Mouse (Mus musculus) kidney, adult 9 months (tissue): ENCODE data around the gene Pld4.
"Not testable (repeated sequence)": the region's sequence is repeated elsewhere in the genome, so short reads cannot be mapped to it uniquely, and the experiment has no call there.

Experiments
- DNase-seq: peaks from one replicate; pipeline ENCODE4 v3.0.0; 2022

The Pld4 gene

DNA sequence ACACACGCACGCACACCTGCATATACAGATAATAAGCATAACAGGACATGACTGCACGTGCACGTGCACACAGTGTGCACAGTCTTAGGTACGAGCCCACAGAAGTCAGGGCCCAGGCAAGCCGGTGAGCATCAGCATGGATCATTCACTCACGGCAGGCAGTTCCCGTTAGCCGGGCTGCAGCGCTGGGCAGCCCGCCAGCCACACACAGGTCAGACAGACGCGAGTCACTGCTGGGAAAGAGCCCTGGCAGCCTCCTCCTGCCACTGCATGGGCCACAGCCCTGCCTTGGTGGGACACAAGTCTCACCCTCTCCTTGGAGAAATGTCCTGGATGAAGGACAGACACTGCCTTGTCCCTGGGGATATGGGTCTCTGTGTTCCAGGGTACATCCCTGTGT lies 43.6 kb downstream of the Pld4 start:
- DNase-seq, result no peak

DNA sequence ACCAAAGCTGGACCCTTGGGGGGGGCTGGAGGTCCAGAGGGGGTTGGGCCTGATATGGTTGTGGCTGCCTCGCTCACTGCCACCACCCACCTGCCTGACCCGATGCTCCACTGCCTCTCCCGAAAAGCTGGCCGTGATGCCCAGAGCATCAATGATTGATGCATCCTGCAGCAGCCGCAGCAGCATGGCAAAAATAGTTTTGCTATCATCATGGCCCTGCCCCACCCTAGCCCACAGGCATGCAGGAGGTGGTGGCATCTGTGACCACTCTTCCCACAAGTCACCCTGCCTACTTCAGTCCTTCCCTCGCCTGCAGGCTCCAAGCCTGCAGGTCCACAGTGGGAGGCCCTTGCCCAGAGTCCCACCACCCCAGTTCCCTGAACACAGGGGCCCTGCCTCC lies 45.6 kb downstream of the Pld4 start:
- no peak for DNase-seq

DNA sequence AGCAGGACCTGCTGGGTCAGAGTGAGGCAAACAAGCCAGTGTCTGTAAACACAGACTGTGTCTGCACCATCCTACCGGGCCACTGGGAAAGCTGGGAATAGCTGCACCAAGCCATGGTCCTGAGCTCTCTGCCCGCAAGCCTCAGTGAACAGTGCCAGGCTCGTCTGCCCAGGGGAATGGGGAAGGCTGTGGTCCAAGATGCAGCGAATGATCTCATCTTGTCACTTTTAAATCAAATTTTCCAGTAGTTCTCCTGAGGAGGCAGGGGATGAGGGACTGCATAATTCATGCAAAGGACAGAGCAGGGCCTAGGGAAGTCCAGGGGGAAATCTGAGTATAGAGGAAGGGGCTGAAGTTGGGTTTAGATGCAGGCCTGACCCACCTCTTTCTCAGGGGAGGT lies 47.3 kb downstream of the Pld4 start:
- no peak for DNase-seq

DNA sequence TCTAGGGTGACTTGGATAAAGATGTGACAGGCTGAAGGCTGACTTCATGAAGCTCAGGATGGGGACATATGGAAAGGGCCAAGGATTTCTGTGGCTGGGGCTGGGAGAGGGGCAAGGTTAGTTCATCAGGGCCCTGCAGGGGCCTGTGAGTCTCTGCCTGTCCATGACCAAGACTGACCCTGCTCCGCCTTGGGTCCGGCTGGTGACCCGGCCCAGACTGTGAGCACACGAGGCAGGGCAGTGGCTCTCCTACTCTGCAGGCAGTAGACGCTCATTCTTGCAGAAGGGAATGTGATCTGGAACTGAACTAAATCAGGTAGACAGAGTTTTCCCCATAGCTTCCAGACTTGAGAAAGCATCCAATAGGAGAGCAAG lies 47.7 kb downstream of the Pld4 start:
- no peak for DNase-seq

DNA sequence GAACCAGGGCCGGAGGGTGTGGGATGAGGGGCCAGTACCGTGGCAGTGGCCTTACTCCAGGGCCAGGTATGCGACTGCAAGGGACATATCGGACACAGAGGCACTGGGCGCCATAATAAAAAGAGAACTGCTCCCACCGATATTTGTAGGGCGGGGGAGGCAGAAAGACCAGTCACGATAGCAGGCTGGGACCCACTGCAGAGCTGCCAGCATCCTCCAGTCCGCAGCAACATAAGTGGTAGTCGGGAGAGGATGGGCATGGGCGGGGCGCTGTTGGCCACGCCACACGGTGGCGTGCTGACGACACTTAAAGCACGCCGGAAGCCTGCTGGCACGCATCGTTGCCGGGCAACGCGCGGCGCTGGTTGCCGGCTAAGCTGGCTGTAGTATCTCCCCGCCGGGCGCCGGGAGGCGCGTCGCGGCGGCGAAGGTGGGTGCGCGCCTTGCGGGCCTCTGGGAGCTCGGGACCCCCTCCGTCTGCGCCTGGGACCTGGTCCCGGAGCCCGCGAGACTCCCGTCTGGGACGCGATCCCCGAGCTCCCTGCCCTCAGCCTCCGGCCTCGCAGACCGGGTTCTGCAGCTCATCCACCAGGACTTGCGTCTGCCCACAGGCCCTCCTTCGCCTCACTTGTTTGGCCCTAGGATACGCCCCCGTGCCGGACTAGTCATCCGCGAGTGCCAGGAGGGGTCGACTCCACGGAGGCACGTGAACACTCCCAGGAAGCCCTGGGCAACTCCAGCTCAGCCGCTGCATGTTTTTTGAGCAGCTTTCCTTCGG lies 48.3 kb downstream of the Pld4 start, which contains the start of gene Clba1:
Clba1 (plus strand) TSS at position 351 of the 778 bp plus-strand sequence.
- DNase-seq, result peak; percentile 93

DNA sequence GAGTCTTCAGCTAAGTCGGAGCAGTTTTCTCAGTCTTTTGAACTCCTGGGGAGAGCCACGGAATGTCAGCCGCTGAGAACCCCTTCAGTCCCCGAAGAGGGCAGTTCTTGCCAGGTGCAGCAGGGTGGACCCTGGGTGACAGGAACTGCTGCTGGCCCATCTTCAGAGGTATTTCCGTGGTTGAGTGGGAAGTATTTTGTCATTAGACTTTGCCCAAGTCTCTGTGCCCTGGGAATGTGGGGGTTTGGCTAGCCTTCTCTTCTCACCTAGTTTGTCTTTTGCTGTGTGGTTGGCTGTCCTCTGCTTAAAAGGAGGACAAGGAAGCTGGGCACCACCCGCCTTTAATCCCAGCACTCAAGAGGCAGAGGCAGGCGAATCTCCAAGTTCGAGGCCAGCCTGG lies 49.2 kb downstream of the Pld4 start:
- peak; percentile 80 for DNase-seq

DNA sequence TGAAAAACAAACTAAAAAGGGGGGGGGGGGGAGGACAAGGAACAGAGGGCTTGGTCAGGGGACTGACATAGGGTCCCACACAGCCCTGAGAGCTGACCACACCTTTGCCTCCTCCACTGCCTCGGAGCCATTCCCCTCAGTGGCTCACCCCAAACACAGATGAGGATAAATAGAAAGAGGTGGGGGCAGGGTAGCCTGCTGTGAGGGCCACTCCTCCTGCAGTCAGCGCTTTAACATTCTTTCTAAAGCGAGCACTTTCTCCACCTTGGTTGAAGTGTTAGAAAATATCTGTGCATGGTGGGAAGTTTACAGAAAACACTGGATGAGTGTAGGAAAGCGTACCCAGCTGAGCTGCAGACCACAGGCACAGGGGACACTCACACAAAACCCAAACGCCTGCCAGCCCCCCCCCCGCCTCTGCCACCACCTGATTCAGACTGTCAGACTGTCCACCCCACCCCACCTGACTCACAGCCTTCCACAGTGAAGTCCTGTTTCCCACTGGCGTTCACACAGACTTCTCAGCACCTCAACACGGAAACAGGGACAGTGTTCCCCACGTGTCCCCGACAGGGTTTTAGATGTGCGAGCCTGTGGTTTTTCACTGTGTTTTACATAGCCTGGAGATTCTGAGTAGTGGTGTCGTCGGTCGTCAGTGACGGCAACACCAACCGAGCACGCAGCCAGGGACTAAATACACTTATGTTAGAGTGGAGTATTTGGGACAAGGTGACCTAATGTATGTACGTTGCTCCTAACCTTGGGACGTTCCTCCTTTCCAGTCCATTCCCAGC lies 49.8 kb downstream of the Pld4 start:
- no peak for DNase-seq

DNA sequence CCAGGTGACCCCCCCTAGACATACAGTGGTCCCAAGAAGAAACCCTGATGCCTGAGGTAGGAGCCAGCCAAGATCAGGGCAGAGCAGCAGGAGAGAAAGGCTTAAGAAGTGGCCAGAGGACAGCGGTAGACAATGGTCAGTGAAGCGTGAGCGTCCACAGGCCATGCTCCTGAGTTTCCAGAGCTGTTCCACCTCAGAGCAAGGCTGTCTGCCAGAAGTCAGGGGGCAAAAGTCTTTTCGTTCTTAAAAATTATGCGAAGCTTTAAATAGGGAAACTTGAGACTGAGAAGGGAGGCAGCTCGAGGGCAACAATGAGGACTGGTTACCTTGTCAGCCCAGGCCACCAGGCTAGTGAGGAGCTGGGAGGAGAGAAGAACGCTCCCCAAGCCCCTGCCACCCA lies 52.9 kb downstream of the Pld4 start:
- DNase-seq, result peak; percentile 90

DNA sequence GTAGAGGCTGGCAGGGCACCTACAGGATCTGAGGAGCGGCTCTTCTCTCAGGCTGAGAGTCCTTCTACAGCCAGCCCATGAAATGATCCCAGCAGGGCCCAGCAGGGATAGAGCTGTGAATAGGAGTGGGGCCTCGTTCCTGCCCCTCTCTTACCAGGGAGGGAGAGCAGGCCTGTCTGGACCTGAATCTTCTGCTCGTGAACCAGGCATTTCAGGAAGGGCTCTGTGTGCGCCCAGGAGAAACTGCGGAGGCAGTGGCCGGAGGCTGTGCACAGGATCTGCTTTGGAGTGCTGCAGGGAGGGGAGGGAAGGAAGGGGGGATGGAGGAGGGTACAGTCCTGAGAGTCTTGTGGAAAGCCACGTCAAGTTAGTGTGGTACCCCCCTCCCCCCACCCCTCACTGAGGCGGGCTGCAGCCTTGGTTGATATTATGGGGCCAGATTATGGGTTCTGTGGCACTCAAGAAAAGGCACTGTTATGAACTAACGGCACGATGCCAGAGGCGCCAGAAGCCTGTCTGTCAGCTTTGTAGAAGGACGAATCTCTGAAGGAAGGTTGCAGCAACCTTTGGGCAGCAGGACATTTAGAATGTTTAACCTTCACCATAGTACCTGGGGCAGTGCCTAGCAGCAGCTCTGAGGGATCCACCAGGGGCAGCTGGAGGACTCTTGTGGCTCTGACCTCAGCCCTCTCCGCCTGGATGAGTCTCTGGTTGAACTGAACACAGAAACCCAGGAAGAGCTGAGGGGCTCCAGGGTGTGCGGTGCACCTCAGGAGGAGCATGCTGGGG lies 54.4 kb downstream of the Pld4 start:
- DNase-seq, result peak; percentile 78

DNA sequence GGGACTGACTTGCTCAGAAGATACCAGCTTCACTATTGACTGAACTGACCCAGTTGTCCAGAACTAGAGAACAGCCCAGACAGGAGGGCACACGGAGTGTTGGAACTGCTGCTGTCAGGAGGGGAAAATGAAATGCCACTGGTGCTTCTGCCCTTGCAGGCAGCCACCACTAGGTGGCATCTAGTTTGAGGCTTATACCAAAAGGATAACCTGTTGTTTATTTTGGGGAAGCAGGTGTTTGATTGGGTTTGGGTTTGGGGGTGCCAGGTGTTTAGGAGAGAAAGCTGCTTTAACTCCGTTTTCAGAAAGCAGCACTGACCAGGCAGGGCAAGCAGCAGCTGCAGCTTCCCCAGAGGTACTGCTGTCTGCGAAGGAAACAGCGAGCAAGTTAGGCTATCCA lies 55.8 kb downstream of the Pld4 start:
- DNase-seq, result peak; percentile 75

DNA sequence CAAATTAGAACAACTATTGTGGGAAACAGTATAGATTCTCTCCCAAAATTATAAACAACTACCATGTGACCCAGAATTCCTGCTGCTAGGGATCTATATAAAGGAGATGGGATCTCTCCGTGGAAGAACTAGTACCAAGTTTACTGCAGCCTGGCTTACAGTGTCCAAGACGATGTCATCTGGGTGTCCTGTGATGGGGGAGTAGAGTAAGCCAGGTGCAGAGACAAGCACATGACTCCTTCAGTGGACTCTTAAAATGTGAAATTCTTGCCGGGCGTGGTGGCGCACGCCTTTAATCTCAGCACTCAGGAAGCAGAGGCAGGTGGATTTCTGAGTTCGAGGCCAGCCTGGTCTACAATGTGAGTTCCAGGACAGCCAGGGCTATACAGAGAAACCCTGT lies 56.4 kb downstream of the Pld4 start:
- DNase-seq, result not testable (repeated sequence)
